ENCODE assay signal across 17 mouse cellular contexts in the genomic region with DNA sequence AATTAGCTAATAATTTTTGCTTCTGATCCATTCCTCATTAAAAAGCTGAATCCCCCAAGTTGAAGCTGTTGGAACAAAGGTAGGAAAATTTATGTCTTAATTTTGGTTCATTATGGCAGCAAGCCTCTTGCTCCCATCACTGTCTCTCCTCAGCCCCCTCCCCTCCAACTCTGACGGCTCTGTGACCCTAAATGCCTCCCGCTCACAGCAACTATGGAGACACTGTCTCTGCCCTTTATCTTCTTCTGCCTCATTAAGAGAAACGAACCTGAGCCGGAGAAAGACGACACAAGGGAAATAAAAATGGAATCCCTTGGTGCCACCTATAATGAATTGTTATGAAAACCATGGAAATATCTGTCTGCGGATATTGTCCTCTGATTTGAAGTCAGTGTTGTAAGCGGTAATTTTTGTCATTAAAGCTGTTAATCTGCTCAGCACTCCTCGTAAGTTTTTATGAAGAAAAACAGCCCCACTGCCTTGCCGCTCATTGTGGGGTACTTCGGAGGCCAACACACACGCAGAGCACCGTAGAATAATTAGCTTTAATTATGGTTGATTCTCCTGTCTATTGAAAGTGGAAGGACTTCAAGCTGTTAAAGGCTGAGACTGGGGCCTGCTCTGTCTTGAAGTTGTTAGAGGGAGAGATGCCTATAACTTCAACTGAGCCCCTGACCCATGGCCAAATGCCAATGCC.
A peak's percentile ranks its signal among the peaks of the same experiment; 100 is the strongest.
DNase-seq lines count a peak whose midpoint lies in the region; ATAC-seq lines count a peak whose summit lies in the region.
"Had no signal": no experiment of that assay in that cellular context is flagged by ENCODE, and none has a peak within 500 bp of the region (broad histone marks: within the 10 kb centered on the region; RNA-seq: fewer than 3 reads in every experiment).

No protein-coding gene starts in this region.

- H3K27me3 ChIP-seq in hindbrain, embryonic 14.5 days (ENCODE audit: control insufficient read depth, insufficient read depth, low read length): no peaks in the 10 kb centered on the region
- no peaks in the 10 kb centered on the region for H3K27me3 ChIP-seq in hindbrain, embryonic 10.5 days (ENCODE audit: insufficient read depth, poor library complexity, severe bottlenecking)
- H3K27me3 ChIP-seq in neural tube, embryonic 13.5 days: no peaks in the 10 kb centered on the region
- no peaks in the 10 kb centered on the region for H3K27me3 ChIP-seq in neural tube, embryonic 14.5 days (ENCODE audit: control insufficient read depth, insufficient read depth, low read length)
- H3K27me3 ChIP-seq: forebrain, embryonic 15.5 days had no signal

- no peak overlapping the region for H3K4me3 ChIP-seq in hindbrain, embryonic 14.5 days (replicated peaks; ENCODE audit: low read length)
- H3K4me3 ChIP-seq in hindbrain, embryonic 10.5 days: no peak overlapping the region
- no peak overlapping the region for H3K4me3 ChIP-seq in neural tube, embryonic 13.5 days
- no peak overlapping the region for H3K4me3 ChIP-seq in neural tube, embryonic 14.5 days (ENCODE audit: low read depth, low read length)
- H3K4me3 ChIP-seq: forebrain, embryonic 15.5 days; heart, adult 2 months had no signal

- no peaks in the 10 kb centered on the region for H3K4me1 ChIP-seq in hindbrain, embryonic 14.5 days (replicated peaks; ENCODE audit: control insufficient read depth, insufficient read depth, low read length)
- H3K4me1 ChIP-seq in hindbrain, embryonic 10.5 days (replicated peaks): no peaks in the 10 kb centered on the region
- peaks cover 15% of the 10 kb centered on the region; the same call in 1 of the 2 replicates for H3K4me1 ChIP-seq in neural tube, embryonic 13.5 days (replicated peaks)
- no peaks in the 10 kb centered on the region for H3K4me1 ChIP-seq in neural tube, embryonic 14.5 days (ENCODE audit: control insufficient read depth, insufficient read depth, low read length)
- H3K4me1 ChIP-seq: forebrain, embryonic 15.5 days had no signal

- H3K9ac ChIP-seq in hindbrain, embryonic 14.5 days: no peak overlapping the region
- H3K9ac ChIP-seq in neural tube, embryonic 13.5 days: no peak overlapping the region
- H3K9ac ChIP-seq in neural tube, embryonic 14.5 days (replicated peaks; ENCODE audit: low read depth, low read length): no peak overlapping the region
- H3K9ac ChIP-seq: forebrain, embryonic 15.5 days had no signal

- 54% methylated on average over 12 of the region's 12 CpGs for WGBS in hindbrain, embryonic 14.5 days
- 83% methylated on average over 12 of the region's 12 CpGs for WGBS in hindbrain, embryonic 10.5 days
- WGBS in neural tube, embryonic 13.5 days: 44% methylated on average over 12 of the region's 12 CpGs
- 39% methylated on average over 12 of the region's 12 CpGs for WGBS in neural tube, embryonic 14.5 days

- no peak overlapping the region for H3K27ac ChIP-seq in hindbrain, embryonic 14.5 days
- H3K27ac ChIP-seq in hindbrain, embryonic 10.5 days: no peak overlapping the region
- peak overlapping the region; percentile 74 for H3K27ac ChIP-seq in neural tube, embryonic 13.5 days (replicated peaks)
- no peak overlapping the region for H3K27ac ChIP-seq in neural tube, embryonic 14.5 days (ENCODE audit: low read depth, low read length)
- H3K27ac ChIP-seq: forebrain, embryonic 15.5 days; heart, adult 2 months had no signal

- no peaks in the 10 kb centered on the region for H3K36me3 ChIP-seq in hindbrain, embryonic 14.5 days (replicated peaks; ENCODE audit: control insufficient read depth, insufficient read depth)
- H3K36me3 ChIP-seq in hindbrain, embryonic 10.5 days: no peaks in the 10 kb centered on the region
- H3K36me3 ChIP-seq in neural tube, embryonic 13.5 days: no peaks in the 10 kb centered on the region
- no peaks in the 10 kb centered on the region for H3K36me3 ChIP-seq in neural tube, embryonic 14.5 days (ENCODE audit: control insufficient read depth, insufficient read depth, low read length)
- H3K36me3 ChIP-seq: forebrain, embryonic 15.5 days had no signal

- H3K9me3 ChIP-seq in hindbrain, embryonic 14.5 days (ENCODE audit: control insufficient read depth, low read length): no peaks in the 10 kb centered on the region
- H3K9me3 ChIP-seq in hindbrain, embryonic 10.5 days: no peaks in the 10 kb centered on the region
- H3K9me3 ChIP-seq in neural tube, embryonic 13.5 days: no peaks in the 10 kb centered on the region; the same call in 1 of the 2 replicates
- no peaks in the 10 kb centered on the region for H3K9me3 ChIP-seq in neural tube, embryonic 14.5 days (ENCODE audit: control insufficient read depth, low read length)
- H3K9me3 ChIP-seq: forebrain, embryonic 15.5 days had no signal

- no peak for ATAC-seq in hindbrain, embryonic 14.5 days (ENCODE audit: low FRiP score)
- peak; percentile 72 for ATAC-seq in neural tube, embryonic 13.5 days (ENCODE audit: low read depth)
- peak; percentile 75 for ATAC-seq in neural tube, embryonic 14.5 days (ENCODE audit: low read depth)
- ATAC-seq: CD4-positive, CD25-positive, alpha-beta regulatory T cell, adult 4 months; forebrain, embryonic 15.5 days; intestine, postnatal 0 days had no signal

- no peak overlapping the region for H3K4me2 ChIP-seq in hindbrain, embryonic 14.5 days (replicated peaks)
- H3K4me2 ChIP-seq in neural tube, embryonic 13.5 days: no peak overlapping the region
- H3K4me2 ChIP-seq in neural tube, embryonic 14.5 days (ENCODE audit: low read depth, low read length): no peak overlapping the region
- H3K4me2 ChIP-seq: forebrain, embryonic 15.5 days; heart, embryonic 11.5 days had no signal

- DNase-seq in hindbrain, embryonic 14.5 days (ENCODE audit: low spot score): peak; percentile 40
- DNase-seq in hindbrain, embryonic 10.5 days (ENCODE audit: low spot score): no peak
- DNase-seq in neural tube, embryonic 10.5 days (ENCODE audit: extremely low spot score, low spot score): no peak
- DNase-seq in lung, postnatal 14 days: no peak
- DNase-seq: adrenal gland, adult 2 months; adrenal gland, postnatal 14 days; cerebellum, adult 18-20 months; cerebellum, adult 9-10 months; cerebellum, postnatal 14 days; gastrocnemius, postnatal 25 days; heart, adult 2 months had no signal
